Mouse (Mus musculus) hindbrain, embryonic 10.5 days (tissue): ENCODE data around the gene Traf5. TPM values are rescaled to one million over a fixed set of nuclear protein-coding genes. Genes with fewer than 3 reads are reported as not detected.

ENCODE experiments used
- DNase-seq: peaks from one replicate; pipeline ENCODE4 v3.0.0-alpha.2; 2017; ENCODE audit warnings: low spot score
- H3K27ac ChIP-seq: fragments of 300-500 bp; sonication (generic); 2 replicates; pipeline ENCODE4 v1.5.1; 2016; ENCODE audit warnings: mild to moderate bottlenecking, moderate library complexity
- H3K27me3 ChIP-seq: fragments of 300-500 bp; sonication (generic); 2 replicates; pipeline ENCODE4 v1.6.1; 2016; ENCODE audit warnings: mild to moderate bottlenecking; ENCODE audit not compliant: poor library complexity, insufficient read depth, severe bottlenecking
- H3K36me3 ChIP-seq: fragments of 300-500 bp; sonication (generic); 2 replicates; pipeline ENCODE4 v1.6.1; 2016; ENCODE audit warnings: mild to moderate bottlenecking, moderate library complexity
- H3K4me1 ChIP-seq: fragments of 300-500 bp; sonication (generic); replicated peaks from 2 replicates; pipeline ENCODE4 v1.6.1; 2016; ENCODE audit warnings: mild to moderate bottlenecking
- H3K4me3 ChIP-seq: fragments of 300-500 bp; sonication (generic); 2 replicates; pipeline ENCODE4 v1.5.1; 2016; ENCODE audit warnings: mild to moderate bottlenecking, moderate library complexity
- H3K9me3 ChIP-seq: fragments of 300-500 bp; sonication (generic); 2 replicates; pipeline ENCODE4 v1.6.1; 2016; ENCODE audit warnings: mild to moderate bottlenecking, moderate library complexity
- WGBS: fragments of 180-500 bp; shearing (Covaris S2); methylation state at CpG from one replicate; pipeline ENCODE4 v1.1.7; 2016; 5-methylcytosine and 5-hydroxymethylcytosine counted together
- polyA plus RNA-seq: library from polyadenylated mRNA; unstranded; fragments of >200 nt; fragmentation: Nextera tagmentation; extraction: Ambion mirVana; gene quantifications from 2 replicates; pipeline ENCODE4 v1.2.1, GENCODE M21; 2016

The Traf5 gene
- polyA plus RNA-seq, 1 experiment from 2014 or later: 5.6 TPM

GRCm38 (mm10) chr1:191948600-191948999, 143.8 kb downstream of the Traf5 start:
- no peaks in the 10 kb centered on the region for H3K27me3 ChIP-seq
- 86% methylated on average over 8 of the region's 8 CpGs for WGBS
- H3K36me3 ChIP-seq: no peaks in the 10 kb centered on the region
- H3K9me3 ChIP-seq: no peaks in the 10 kb centered on the region
- no peak for DNase-seq
- no peaks in the 10 kb centered on the region; the same call in 1 of the 2 replicates for H3K4me1 ChIP-seq
- no peak overlapping the region for H3K27ac ChIP-seq
- H3K4me3 ChIP-seq: no peak overlapping the region

- no peaks in the 10 kb centered on the region for H3K36me3 ChIP-seq
- 77% methylated on average over 8 of the region's 8 CpGs for WGBS
- no peak for DNase-seq
- H3K27me3 ChIP-seq: no peaks in the 10 kb centered on the region
- no peaks in the 10 kb centered on the region for H3K9me3 ChIP-seq
- no peaks in the 10 kb centered on the region; the same call in 1 of the 2 replicates for H3K4me1 ChIP-seq
- no peak overlapping the region for H3K4me3 ChIP-seq
- no peak overlapping the region for H3K27ac ChIP-seq
These were observed 144.6 kb downstream of the Traf5 start for GRCm38 (mm10) chr1:191947796-191948195.

Other genes with a start within 250 kb of the Traf5 start
- 1.3 and 1.6 TPM in 2 replicates for gene Slc30a1, start 185.8 kb downstream of the Traf5 start, polyA plus RNA-seq
- 1.1 and 2.9 TPM in 2 replicates for gene Rd3, start 115.2 kb downstream of the Traf5 start, polyA plus RNA-seq
- gene Rcor3, start 45.5 kb upstream of the Traf5 start, polyA plus RNA-seq: 14.3 and 15.1 TPM in 2 replicates
- 0.84 and 1.4 TPM in 2 replicates for gene Kcnh1, start 98.2 kb upstream of the Traf5 start, polyA plus RNA-seq